Mouse (Mus musculus): ENCODE results near the gene Ubr3. TPM values are rescaled to one million over a fixed set of nuclear protein-coding genes. Genes with fewer than 3 reads are reported as not detected.

Ubr3 gene
- total and polyA plus RNA-seq, 3 experiments: 16.0 to 35.8 (median 17.9) TPM

GRCm38 (mm10) chr2:70018236-70018635 is 121.2 kb downstream of the Ubr3 start:
- Histone ChIP-seq H3K9ac (ENCODE audit: insufficient read depth, low read depth) (no peak overlapping the region), H3K36me3 (replicated peaks in 1 of 2; ENCODE audit: control insufficient read depth in 1 of 2, insufficient read depth in 1 of 2, low read length in 1 of 2) (peaks cover 36 to 68% of the 10 kb centered on the region in 2 experiments), H3K27me3 (replicated peaks) (no peaks in the 10 kb centered on the region), H3K4me3 (replicated peaks in 1 of 3; ENCODE audit: low read depth in 2 of 3, low read length in 2 of 3, poor library complexity in 1 of 3) (no peak overlapping the region), H3K9me3 (replicated peaks; ENCODE audit: low read length) (no peaks in the 10 kb centered on the region), H3K79me2 (replicated peaks; ENCODE audit: control insufficient read depth, extremely low read depth, insufficient read depth, poor library complexity, severe bottlenecking) (no peaks in the 10 kb centered on the region), H3K4me1 (ENCODE audit: control insufficient read depth in 1 of 2, insufficient read depth in 2 of 2) (peaks cover 0 to 7% of the 10 kb centered on the region in 2 experiments; a peak in 1 of 4 replicates), H3K27ac (ENCODE audit: insufficient read depth, low read depth) (no peak overlapping the region), H3K4me2 (ENCODE audit: insufficient read depth, low read depth, poor library complexity, severe bottlenecking) (no peak overlapping the region)
- dilution Hi-C loops (cut with MboI; ENCODE audit: extremely low pct_ligation_motif_present, extremely low pct_unique_long_range_greater_than_20kb, low sequenced_read_pairs) (no loop called here), in situ Hi-C loops (cut with MboI; ENCODE audit: low pct_ligation_motif_present, low pct_unique_long_range_greater_than_20kb, low sequenced_read_pairs) (no loop called here)
- DNase-seq (ENCODE audit: extremely low read depth): no peak
- no peak for TF ChIP-seq POLR2A (IDR thresholded peaks at IDR 0.05; ENCODE audit: low read depth, low read length)
- no peak for TF ChIP-seq MXI1 (IDR thresholded peaks at IDR 0.05; ENCODE audit: low read depth, low read length)
- no peak for TF ChIP-seq CHD1 (IDR thresholded peaks at IDR 0.05; ENCODE audit: low read depth, low read length)
- TF ChIP-seq SIN3A (IDR thresholded peaks at IDR 0.05; ENCODE audit: low read length): no peak
- no peak for TF ChIP-seq RAD21 (IDR thresholded peaks at IDR 0.05; ENCODE audit: low read depth, low read length)
- no peak for TF ChIP-seq SMC3 (IDR thresholded peaks at IDR 0.05; ENCODE audit: low read depth, low read length)
- TF ChIP-seq NRF1 (IDR thresholded peaks at IDR 0.05; ENCODE audit: low read depth, low read length): no peak
- TF ChIP-seq MAX (IDR thresholded peaks at IDR 0.05; ENCODE audit: low read length): no peak
- no peak for TF ChIP-seq USF1 (IDR thresholded peaks at IDR 0.05; ENCODE audit: low read depth, low read length)
- TF ChIP-seq BHLHE40 (IDR thresholded peaks at IDR 0.05; ENCODE audit: low read depth, low read length): no peak
- no peak for TF ChIP-seq POLR2AphosphoS2 (IDR thresholded peaks at IDR 0.05; ENCODE audit: low read depth, low read length)
- TF ChIP-seq GABPA (IDR thresholded peaks at IDR 0.05; ENCODE audit: insufficient replicate concordance, low read depth, low read length): no peak
- no peak for TF ChIP-seq KAT2A (IDR thresholded peaks at IDR 0.05; ENCODE audit: insufficient replicate concordance, low read length)
- no peak for TF ChIP-seq ZC3H11A (IDR thresholded peaks at IDR 0.05; ENCODE audit: low read depth, low read length)
- no peak for TF ChIP-seq RCOR1 (conservative IDR thresholded peaks at IDR 0.05; ENCODE audit: low read depth, low read length)
- TF ChIP-seq ZKSCAN1 (IDR thresholded peaks at IDR 0.05; ENCODE audit: borderline replicate concordance, low read depth, low read length): no peak
- no peak for TF ChIP-seq MAZ (IDR thresholded peaks at IDR 0.05; ENCODE audit: low read depth, low read length)
- no peak for TF ChIP-seq TCF12 (IDR thresholded peaks at IDR 0.05; ENCODE audit: low read depth, low read length)
- no peak for TF ChIP-seq IRF4 (IDR thresholded peaks at IDR 0.05; ENCODE audit: low read depth, low read length)
- TF ChIP-seq UBTF (IDR thresholded peaks at IDR 0.05; ENCODE audit: low read depth, low read length): no peak

GRCm38 (mm10) chr2:70024454-70024853 is 127.4 kb downstream of the Ubr3 start:
- Histone ChIP-seq H3K9me3 (replicated peaks; ENCODE audit: low read length) (no peaks in the 10 kb centered on the region), H3K9ac (ENCODE audit: insufficient read depth, low read depth) (no peak overlapping the region), H3K4me1 (ENCODE audit: control insufficient read depth in 1 of 2, insufficient read depth in 2 of 2) (peaks cover 0 to 7% of the 10 kb centered on the region in 2 experiments; a peak in 1 of 4 replicates), H3K4me3 (replicated peaks in 1 of 3; ENCODE audit: low read depth in 2 of 3, low read length in 2 of 3, poor library complexity in 1 of 3) (no peak overlapping the region), H3K27me3 (replicated peaks) (no peaks in the 10 kb centered on the region), H3K79me2 (replicated peaks; ENCODE audit: control insufficient read depth, extremely low read depth, insufficient read depth, poor library complexity, severe bottlenecking) (no peaks in the 10 kb centered on the region), H3K4me2 (ENCODE audit: insufficient read depth, low read depth, poor library complexity, severe bottlenecking) (no peak overlapping the region), H3K27ac (ENCODE audit: insufficient read depth, low read depth) (no peak overlapping the region), H3K36me3 (replicated peaks in 1 of 2; ENCODE audit: control insufficient read depth in 1 of 2, insufficient read depth in 1 of 2, low read length in 1 of 2) (peaks cover 13 to 39% of the 10 kb centered on the region in 2 experiments)
- in situ Hi-C loops (cut with MboI; ENCODE audit: low pct_ligation_motif_present, low pct_unique_long_range_greater_than_20kb, low sequenced_read_pairs): no loop called here
- no peak for DNase-seq (ENCODE audit: extremely low read depth)
- dilution Hi-C loops (cut with MboI; ENCODE audit: extremely low pct_ligation_motif_present, extremely low pct_unique_long_range_greater_than_20kb, low sequenced_read_pairs): no loop called here
- TF ChIP-seq MYC (IDR thresholded peaks at IDR 0.05; ENCODE audit: low read depth, low read length): no peak
- TF ChIP-seq EP300 (IDR thresholded peaks at IDR 0.05; ENCODE audit: low read length): no peak
- TF ChIP-seq RAD21 (IDR thresholded peaks at IDR 0.05; ENCODE audit: low read depth, low read length): no peak
- TF ChIP-seq POLR2AphosphoS2 (IDR thresholded peaks at IDR 0.05; ENCODE audit: low read depth, low read length): no peak
- TF ChIP-seq PAX5 (IDR thresholded peaks at IDR 0.05; ENCODE audit: low read length): no peak
- TF ChIP-seq E2F4 (IDR thresholded peaks at IDR 0.05; ENCODE audit: insufficient replicate concordance, low read depth, low read length): no peak
- no peak for TF ChIP-seq ZNF384 (IDR thresholded peaks at IDR 0.05; ENCODE audit: low read depth, low read length)
- TF ChIP-seq GABPA (IDR thresholded peaks at IDR 0.05; ENCODE audit: insufficient replicate concordance, low read depth, low read length): no peak
- no peak for TF ChIP-seq KAT2A (IDR thresholded peaks at IDR 0.05; ENCODE audit: insufficient replicate concordance, low read length)
- TF ChIP-seq CTCF (conservative IDR thresholded peaks at IDR 0.05 in 1 of 2, IDR thresholded peaks at IDR 0.05 in 1 of 2; ENCODE audit: low read depth in 2 of 2, low read length in 2 of 2): no peak
- no peak for TF ChIP-seq MAZ (IDR thresholded peaks at IDR 0.05; ENCODE audit: low read depth, low read length)
